Mouse (Mus musculus) cerebellum, adult (tissue): ENCODE measurements around the gene Snx10.
"Not testable (repeated sequence)": the region's sequence is repeated elsewhere in the genome, so short reads cannot be mapped to it uniquely, and the experiment has no call there.

Experiments
- ATAC-seq: cut with Nextera tagmentation; 2 replicates; pipeline ENCODE4 v1.9.2; 2017; ENCODE audit warnings: mild to moderate bottlenecking, moderate library complexity, mixed read lengths; ENCODE audit not compliant: insufficient number of reproducible peaks, low FRiP score, low TSS enrichment

Snx10 gene

GRCm38 (mm10) chr6:51523807-51524320, at the start of gene Snx10:
Snx10 (plus strand) TSS chr6:51523901.
- peak; percentile 67; the same call in 1 of the 2 replicates for ATAC-seq

GRCm38 (mm10) chr6:51479136-51479731, 44.5 kb upstream of the Snx10 start:
- ATAC-seq = no peak

GRCm38 (mm10) chr6:51481548-51481947, 42.2 kb upstream of the Snx10 start:
- no peak for ATAC-seq

GRCm38 (mm10) chr6:51483861-51484260, 39.8 kb upstream of the Snx10 start:
- ATAC-seq = no peak

- ATAC-seq = not testable (repeated sequence)
These were observed 39.1 kb upstream of the Snx10 start for GRCm38 (mm10) chr6:51484556-51484955.

GRCm38 (mm10) chr6:51485646-51486045, 38.1 kb upstream of the Snx10 start:
- no peak for ATAC-seq

GRCm38 (mm10) chr6:51486076-51486710, 37.5 kb upstream of the Snx10 start:
- ATAC-seq = no peak

- no peak for ATAC-seq
These were observed 37.0 kb upstream of the Snx10 start for GRCm38 (mm10) chr6:51486731-51487130.

- peak; percentile 98 for ATAC-seq
These were observed 33.9 kb upstream of the Snx10 start for GRCm38 (mm10) chr6:51489787-51490186.

GRCm38 (mm10) chr6:51497321-51498111, 26.2 kb upstream of the Snx10 start:
- ATAC-seq = no peak

- ATAC-seq = no peak
These were observed 18.0 kb upstream of the Snx10 start for GRCm38 (mm10) chr6:51505671-51506070.

GRCm38 (mm10) chr6:51507556-51507955, 16.1 kb upstream of the Snx10 start:
- no peak for ATAC-seq

- ATAC-seq = peak; percentile 93
These were observed 14.7 kb upstream of the Snx10 start for GRCm38 (mm10) chr6:51508750-51509648.

GRCm38 (mm10) chr6:51510094-51510493, 13.6 kb upstream of the Snx10 start:
- no peak for ATAC-seq

- ATAC-seq = no peak
These were observed 12.8 kb upstream of the Snx10 start for GRCm38 (mm10) chr6:51510946-51511345.

- no peak for ATAC-seq
These were observed 10.0 kb upstream of the Snx10 start for GRCm38 (mm10) chr6:51513745-51514144.

- ATAC-seq = no peak
These were observed 8.8 kb upstream of the Snx10 start for GRCm38 (mm10) chr6:51514860-51515259.

- no peak for ATAC-seq
These were observed 391 bp upstream of the Snx10 start for GRCm38 (mm10) chr6:51523310-51523709.

GRCm38 (mm10) chr6:51524321-51524931, 725 bp downstream of the Snx10 start:
- peak; percentile 50; the same call in 1 of the 2 replicates for ATAC-seq

GRCm38 (mm10) chr6:51525001-51525400, 1.3 kb downstream of the Snx10 start:
- ATAC-seq = 0 out of 2 replicates have a peak, but pooled peaks have one; percentile 28
